Comparison of ENCODE assay signal across 9 mouse cellular contexts in the genomic region with DNA sequence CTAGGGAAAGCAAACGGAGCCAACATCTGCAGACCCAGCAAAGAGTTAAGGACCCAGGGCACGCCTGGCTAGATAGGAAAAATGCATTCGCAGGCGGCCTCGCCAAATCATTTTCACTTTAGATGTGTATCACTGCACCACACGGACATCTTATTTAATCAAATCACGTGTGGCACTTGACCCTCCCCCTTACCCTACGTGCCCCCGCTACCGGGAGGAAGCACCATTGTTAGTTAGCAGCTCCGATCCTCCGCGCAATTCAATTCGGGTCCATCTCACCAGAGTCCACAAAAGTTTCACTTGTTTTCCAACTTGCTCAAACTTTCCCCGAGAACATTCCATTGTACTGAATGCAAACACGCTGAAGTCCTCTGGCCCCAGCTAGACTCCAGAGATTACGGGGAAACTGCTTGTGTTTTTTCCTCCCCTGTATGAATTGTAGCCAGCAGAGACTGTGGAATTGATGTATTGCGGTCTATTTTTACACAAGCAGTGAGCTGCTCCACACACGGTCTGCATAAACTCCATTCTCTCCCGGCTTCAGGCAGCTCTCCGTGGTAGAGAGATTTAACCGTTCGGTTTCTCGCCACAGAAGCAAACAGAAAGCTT. TPM values are rescaled to one million over a fixed set of nuclear protein-coding genes. Genes with fewer than 3 reads are reported as not detected.
A peak's percentile ranks its signal among the peaks of the same experiment; 100 is the strongest.
DNase-seq lines count a peak whose midpoint lies in the region; ATAC-seq and TF ChIP-seq lines count a peak whose summit lies in the region.
"Had no signal": no experiment of that assay in that cellular context is flagged by ENCODE, and none has a peak within 500 bp of the region (broad histone marks: within the 10 kb centered on the region; RNA-seq: fewer than 3 reads in every experiment).

No protein-coding gene starts in this region.

- H3K9me3 ChIP-seq in forebrain, embryonic 11.5 days (ENCODE audit: control insufficient read depth, low read length), result no peaks in the 10 kb centered on the region
- H3K9me3 ChIP-seq in heart, embryonic 14.5 days (ENCODE audit: control insufficient read depth, low read length), result no peaks in the 10 kb centered on the region
- H3K9me3 ChIP-seq in kidney, embryonic 15.5 days (replicated peaks), result no peaks in the 10 kb centered on the region
- no peaks in the 10 kb centered on the region for H3K9me3 ChIP-seq in liver, embryonic 13.5 days (replicated peaks)
- no peaks in the 10 kb centered on the region for H3K9me3 ChIP-seq in stomach, embryonic 14.5 days (ENCODE audit: control insufficient read depth, low read depth, low read length)

- peak overlapping the region; percentile 67 for H3K4me2 ChIP-seq in forebrain, embryonic 11.5 days (ENCODE audit: low read depth, low read length, severe bottlenecking)
- H3K4me2 ChIP-seq in heart, embryonic 14.5 days (ENCODE audit: low read length), result peak overlapping the region; percentile 76
- peak overlapping the region; percentile 59 for H3K4me2 ChIP-seq in kidney, embryonic 15.5 days
- H3K4me2 ChIP-seq in liver, embryonic 13.5 days, result peak overlapping the region; percentile 58
- peak overlapping the region; percentile 81 for H3K4me2 ChIP-seq in myocyte (ENCODE audit: low read depth)
- H3K4me2 ChIP-seq in stomach, embryonic 14.5 days (replicated peaks; ENCODE audit: low read depth, low read length), result peak overlapping the region; percentile 44

- TF ChIP-seq POLR2A in myocyte (IDR thresholded peaks at IDR 0.05; ENCODE audit: insufficient read length, low read depth), result peak; percentile 42

- H3K36me3 ChIP-seq in forebrain, embryonic 11.5 days (ENCODE audit: control insufficient read depth, insufficient read depth, low read length), result no peaks in the 10 kb centered on the region
- H3K36me3 ChIP-seq in heart, embryonic 14.5 days (ENCODE audit: control insufficient read depth, insufficient read depth, low read length), result peaks cover 15% of the 10 kb centered on the region
- no peaks in the 10 kb centered on the region for H3K36me3 ChIP-seq in kidney, embryonic 15.5 days
- no peaks in the 10 kb centered on the region for H3K36me3 ChIP-seq in liver, embryonic 13.5 days
- no peaks in the 10 kb centered on the region for H3K36me3 ChIP-seq in myocyte (ENCODE audit: control insufficient read depth, insufficient read depth)
- H3K36me3 ChIP-seq in stomach, embryonic 14.5 days (ENCODE audit: control insufficient read depth, insufficient read depth, low read length), result no peaks in the 10 kb centered on the region
- H3K36me3 ChIP-seq: G1E had no signal

- H3K27ac ChIP-seq in forebrain, embryonic 11.5 days (ENCODE audit: low read depth, low read length), result peak overlapping the region; percentile 66; the same call in 1 of the 2 replicates
- H3K27ac ChIP-seq in heart, embryonic 14.5 days (replicated peaks in 1 of 2; ENCODE audit: control insufficient read depth in 1 of 2, insufficient read depth in 1 of 2, low read depth in 2 of 2, low read length in 2 of 2), result peak overlapping the region; percentile 97 to 98
- H3K27ac ChIP-seq in kidney, embryonic 15.5 days, result peak overlapping the region; percentile 87
- 0 out of 2 replicates have a peak overlapping the region, but pooled peaks have one; percentile 37 for H3K27ac ChIP-seq in liver, embryonic 13.5 days
- H3K27ac ChIP-seq in stomach, embryonic 14.5 days (ENCODE audit: low read length), result peak overlapping the region; percentile 50

- H3K79me2 ChIP-seq in myocyte (ENCODE audit: control insufficient read depth, insufficient read depth), result no peaks in the 10 kb centered on the region

- peak overlapping the region; percentile 65 for H3K9ac ChIP-seq in forebrain, embryonic 11.5 days (ENCODE audit: low read length)
- peak overlapping the region; percentile 85 for H3K9ac ChIP-seq in heart, embryonic 14.5 days (ENCODE audit: low read length)
- H3K9ac ChIP-seq in kidney, embryonic 15.5 days, result peak overlapping the region; percentile 48
- H3K9ac ChIP-seq in liver, embryonic 13.5 days, result peak overlapping the region; percentile 41; the same call in 1 of the 2 replicates
- H3K9ac ChIP-seq in stomach, embryonic 14.5 days (replicated peaks; ENCODE audit: low read depth, low read length), result peak overlapping the region; percentile 19; the same call in 1 of the 2 replicates

- peak overlapping the region; percentile 45 for H3K4me3 ChIP-seq in forebrain, embryonic 11.5 days (ENCODE audit: low read depth, low read length)
- H3K4me3 ChIP-seq in heart, embryonic 14.5 days (ENCODE audit: control insufficient read depth in 1 of 2, insufficient read depth in 1 of 2, low read depth in 1 of 2, low read length in 2 of 2), result peak overlapping the region; percentile 58 to 75
- H3K4me3 ChIP-seq in kidney, embryonic 15.5 days (replicated peaks), result peak overlapping the region; percentile 58
- H3K4me3 ChIP-seq in liver, embryonic 13.5 days (replicated peaks), result peak overlapping the region; percentile 56
- peak overlapping the region; percentile 66 for H3K4me3 ChIP-seq in myocyte
- peak overlapping the region; percentile 44 for H3K4me3 ChIP-seq in stomach, embryonic 14.5 days (ENCODE audit: low read depth, low read length)

- H3ac ChIP-seq in myocyte (ENCODE audit: control insufficient read depth, insufficient read length), result peak overlapping the region; percentile 43

- peak; percentile 88 for ATAC-seq in forebrain, embryonic 11.5 days (replicated peaks; ENCODE audit: low FRiP score)
- ATAC-seq in heart, embryonic 14.5 days (ENCODE audit: insufficient number of reproducible peaks, insufficient read depth, low FRiP score, low read depth), result peak; percentile 20; the same call in 1 of the 2 replicates
- peak; percentile 81 for ATAC-seq in kidney, embryonic 15.5 days (replicated peaks; ENCODE audit: low FRiP score)
- ATAC-seq in liver, embryonic 13.5 days (ENCODE audit: low read depth), result peak; percentile 63
- peak; percentile 74; the same call in 1 of the 2 replicates for ATAC-seq in stomach, embryonic 14.5 days (ENCODE audit: insufficient number of reproducible peaks, insufficient read depth, low FRiP score, low read depth)

- WGBS in forebrain, embryonic 11.5 days, result under 1% methylated on average over 24 of the region's 24 CpGs
- WGBS in heart, embryonic 14.5 days, result under 1% methylated on average over 24 of the region's 24 CpGs
- under 1% methylated on average over 24 of the region's 24 CpGs for WGBS in kidney, embryonic 15.5 days
- 2% methylated on average over 24 of the region's 24 CpGs for WGBS in liver, embryonic 13.5 days (ENCODE audit: insufficient replicate concordance)
- under 1% methylated on average over 24 of the region's 24 CpGs for WGBS in stomach, embryonic 14.5 days

- DNase-seq in B cell, adult 2 months, result peak; percentile 71 to 73
- peak; percentile 66 for DNase-seq in brain, adult 2 months (ENCODE audit: low read depth, low spot score)
- DNase-seq in forebrain, embryonic 11.5 days (ENCODE audit: low spot score), result peak; percentile 77
- DNase-seq in liver, embryonic 13.5 days, result no peak

- no peaks in the 10 kb centered on the region for H3K27me3 ChIP-seq in forebrain, embryonic 11.5 days (ENCODE audit: control insufficient read depth, insufficient read depth, low read length)
- no peaks in the 10 kb centered on the region for H3K27me3 ChIP-seq in heart, embryonic 14.5 days (ENCODE audit: control insufficient read depth, insufficient read depth, low read length)
- H3K27me3 ChIP-seq in kidney, embryonic 15.5 days, result peaks cover 4% of the 10 kb centered on the region; the same call in 1 of the 2 replicates
- H3K27me3 ChIP-seq in liver, embryonic 13.5 days, result peaks cover 5% of the 10 kb centered on the region; the same call in 1 of the 2 replicates
- no peaks in the 10 kb centered on the region for H3K27me3 ChIP-seq in myocyte (ENCODE audit: control insufficient read depth, insufficient read depth, insufficient read length)
- no peaks in the 10 kb centered on the region for H3K27me3 ChIP-seq in stomach, embryonic 14.5 days (ENCODE audit: control insufficient read depth, insufficient read depth, low read length)

- H3K4me1 ChIP-seq in forebrain, embryonic 11.5 days (replicated peaks; ENCODE audit: control insufficient read depth, insufficient read depth, low read length), result peaks cover 4% of the 10 kb centered on the region; the same call in 1 of the 2 replicates
- H3K4me1 ChIP-seq in heart, embryonic 14.5 days (ENCODE audit: control insufficient read depth in 2 of 2, insufficient read depth in 2 of 2, low read length in 2 of 2), result peaks cover 7 to 29% of the 10 kb centered on the region in 2 experiments
- peaks cover 25% of the 10 kb centered on the region for H3K4me1 ChIP-seq in kidney, embryonic 15.5 days
- H3K4me1 ChIP-seq in liver, embryonic 13.5 days (replicated peaks), result no peaks in the 10 kb centered on the region
- peaks cover 5% of the 10 kb centered on the region for H3K4me1 ChIP-seq in stomach, embryonic 14.5 days (ENCODE audit: control insufficient read depth, insufficient read depth, low read length)

TF ChIP-seq in myocyte, 11 proteins besides CTCF, POLR2A, EP300 and RAD21:
- TF ChIP-seq E2F4 (IDR thresholded peaks at IDR 0.05; ENCODE audit: insufficient read depth) (no peak), USF1 (IDR thresholded peaks at IDR 0.05; ENCODE audit: low read depth) (peak; percentile 76)

RNA-seq across cellular contexts. Expression of gene Ppargc1a, which starts 14.9 kb away (rescaled TPM):
- 2.8 and 4.3 TPM in 2 replicates for polyA plus RNA-seq in forebrain, embryonic 11.5 days (2014; fragmentation: Nextera tagmentation; extraction: Ambion mirVana)
- polyA plus RNA-seq in heart, embryonic 14.5 days (2014; fragmentation: Nextera tagmentation; extraction: Ambion mirVana), result 66.9 and 73.8 TPM in 2 replicates
- 16.6 and 18.7 TPM in 2 replicates for polyA plus RNA-seq in kidney, embryonic 15.5 days (2015; fragmentation: Nextera tagmentation; extraction: Ambion mirVana)
- polyA plus RNA-seq in liver, embryonic 13.5 days (2015; fragmentation: Nextera tagmentation; extraction: Ambion mirVana), result 1.4 and 2.5 TPM in 2 replicates
- 2.1 TPM for polyA plus RNA-seq in myocyte (2012; fragmentation: generic; extraction: Trizol)
- 5.9 and 6.1 TPM in 2 replicates for polyA plus RNA-seq in stomach, embryonic 14.5 days (2014; fragmentation: Nextera tagmentation; extraction: Ambion mirVana)
- polyA plus RNA-seq: G1E had no signal

Comparison
In these comparisons a context has a peak if more than half of its experiments do, and no peak if none do; other contexts are left out.
1. ATAC-seq: peak in every context shown above with its lines; median percentile 88 in forebrain, embryonic 11.5 days; 81 in kidney, embryonic 15.5 days; 74 in stomach, embryonic 14.5 days; 63 in liver, embryonic 13.5 days; 20 in heart, embryonic 14.5 days.
2. H3K27ac ChIP-seq: peak in every context shown above with its lines; median percentile 98 in heart, embryonic 14.5 days; 87 in kidney, embryonic 15.5 days; 66 in forebrain, embryonic 11.5 days; 50 in stomach, embryonic 14.5 days; 37 in liver, embryonic 13.5 days.
3. H3K9ac ChIP-seq: peak in every context shown above with its lines; median percentile 85 in heart, embryonic 14.5 days; 65 in forebrain, embryonic 11.5 days; 48 in kidney, embryonic 15.5 days; 41 in liver, embryonic 13.5 days; 19 in stomach, embryonic 14.5 days.